Mouse (Mus musculus) stomach, adult 2 months (tissue): Measurements from ENCODE around the gene Gpr141. TPM values are rescaled to one million over a fixed set of nuclear protein-coding genes. Genes with fewer than 3 reads are reported as not detected.

ENCODE experiments used
- polyA plus RNA-seq: library from polyadenylated mRNA; depleted of rRNA; stranded (reverse); fragments of >200 nt; gene quantifications from 2 replicates; pipeline ENCODE4 v1.2.3, GENCODE M21; 2012; rRNA removed

The Gpr141 gene
- polyA plus RNA-seq: not detected in 2 replicates

DNA sequence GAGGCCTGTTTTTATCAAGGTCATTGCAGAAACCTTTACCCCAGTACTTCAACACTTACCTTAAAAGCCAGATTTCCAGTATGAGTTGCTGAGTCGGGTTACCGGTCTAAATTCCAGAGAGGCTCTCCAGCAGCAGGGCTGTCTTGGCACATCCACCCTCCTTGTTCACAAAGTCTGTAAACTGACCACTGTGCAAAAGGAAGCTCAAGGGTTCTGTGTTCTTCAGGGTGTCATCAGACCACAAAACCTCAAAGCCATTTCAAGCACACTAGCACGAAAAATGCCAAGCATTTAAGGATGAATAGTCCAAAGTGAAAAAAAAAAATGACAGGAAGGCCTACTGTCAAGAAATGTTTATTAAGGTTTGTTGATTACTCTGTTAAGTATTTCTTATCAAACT, at the start of gene Gpr141:
Gpr141 (minus strand) TSS at position 187 of the 400 bp plus-strand sequence.

Other genes starting within 250 kb of the Gpr141 start
- 7.9 and 21.0 TPM in 2 replicates for gene Epdr1, start 204.3 kb downstream of the Gpr141 start, polyA plus RNA-seq
- gene Sfrp4, start 201.2 kb downstream of the Gpr141 start, polyA plus RNA-seq: 1.8 and 2.0 TPM in 2 replicates
- not detected in 2 replicates for gene Nme8, start 126.5 kb downstream of the Gpr141 start, polyA plus RNA-seq